Mouse (Mus musculus): ENCODE measurements around the gene Crip3. TPM values are rescaled to one million over a fixed set of nuclear protein-coding genes. Genes with fewer than 3 reads are reported as not detected.
A peak's percentile ranks its signal among the peaks of the same experiment; 100 is the strongest.

The Crip3 gene
- total RNA-seq, 2 experiments from 2014 or later = 3.1 to 5.9 TPM

- intact Hi-C loops (cut with DNase I) = no loop called here
- DNase-seq (ENCODE audit: extremely low spot score in 1 of 2, low spot score in 2 of 2) = no peak
These were observed 25.3 kb downstream of the Crip3 start for GRCm38 (mm10) chr17:46453970-46454411.

GRCm38 (mm10) chr17:46454539-46454938 lies 25.8 kb downstream of the Crip3 start:
- no peak for DNase-seq (ENCODE audit: extremely low spot score in 1 of 2, low spot score in 2 of 2)
- intact Hi-C loops (cut with DNase I) = no loop called here

- intact Hi-C loops (cut with DNase I) = no loop called here
- DNase-seq (ENCODE audit: extremely low spot score in 1 of 2, low spot score in 2 of 2) = peak in 1 of 2 experiments; percentile 71
These were observed 26.5 kb downstream of the Crip3 start for GRCm38 (mm10) chr17:46455110-46455691.

- intact Hi-C loops (cut with DNase I) = no loop called here
- no peak for DNase-seq (ENCODE audit: extremely low spot score in 1 of 2, low spot score in 2 of 2)
These were observed 29.1 kb downstream of the Crip3 start for GRCm38 (mm10) chr17:46457791-46458190.

GRCm38 (mm10) chr17:46458439-46458838 lies 29.7 kb downstream of the Crip3 start:
- no peak for DNase-seq (ENCODE audit: extremely low spot score in 1 of 2, low spot score in 2 of 2)
- intact Hi-C loops (cut with DNase I) = no loop called here

- intact Hi-C loops (cut with DNase I) = no loop called here
- no peak for DNase-seq (ENCODE audit: extremely low spot score in 1 of 2, low spot score in 2 of 2)
These were observed 31.9 kb downstream of the Crip3 start for GRCm38 (mm10) chr17:46460673-46461072.

- DNase-seq (ENCODE audit: extremely low spot score in 1 of 2, low spot score in 2 of 2) = no peak
- intact Hi-C loops (cut with DNase I) = no loop called here
These were observed 32.6 kb downstream of the Crip3 start for GRCm38 (mm10) chr17:46461347-46461746.

- no peak for DNase-seq (ENCODE audit: extremely low spot score in 1 of 2, low spot score in 2 of 2)
- intact Hi-C loops (cut with DNase I) = no loop called here
These were observed 33.5 kb downstream of the Crip3 start for GRCm38 (mm10) chr17:46462226-46462625.

GRCm38 (mm10) chr17:46467830-46468229 lies 39.1 kb downstream of the Crip3 start:
- DNase-seq (ENCODE audit: extremely low spot score in 1 of 2, low spot score in 2 of 2) = no peak
- intact Hi-C loops (cut with DNase I) = no loop called here

GRCm38 (mm10) chr17:46476601-46477000 lies 47.9 kb downstream of the Crip3 start:
- intact Hi-C loops (cut with DNase I) = no loop called here

GRCm38 (mm10) chr17:46477286-46477685 lies 48.6 kb downstream of the Crip3 start:
- intact Hi-C loops (cut with DNase I) = no loop called here
- DNase-seq (ENCODE audit: extremely low spot score in 1 of 2, low spot score in 2 of 2) = no peak

More at GRCm38 (mm10) chr17:46476601-46477000, 47.9 kb downstream of the Crip3 start:
- no peak for DNase-seq (ENCODE audit: extremely low spot score in 1 of 2, low spot score in 2 of 2)

Other genes starting within 250 kb of the Crip3 start
- gene Polh, start 226.3 kb upstream of the Crip3 start, total RNA-seq (2021) = 1 to 10 TPM; 6.3 to 7.8 TPM
- gene Xpo5, start 226.1 kb upstream of the Crip3 start, total RNA-seq (2021) = 10 to 100 TPM; 40.0 to 41.9 TPM
- 10 to 100 TPM; 38.3 to 42.7 TPM for gene Polr1c, start 180.9 kb upstream of the Crip3 start, total RNA-seq (2021)
- gene Yipf3, start 180.8 kb upstream of the Crip3 start, total RNA-seq (2021) = 10 to 100 TPM; 73.6 to 83.9 TPM
- gene Lrrc73, start 175.4 kb upstream of the Crip3 start, total RNA-seq (2021) = 100 to 1,000 TPM; 101 to 103 TPM
- 10 to 100 TPM; 33.2 to 37.8 TPM for gene Tjap1, start 145.9 kb upstream of the Crip3 start, total RNA-seq (2021)
- 10 to 100 TPM; 52.1 to 52.5 TPM for gene Dlk2, start 131.5 kb upstream of the Crip3 start, total RNA-seq (2021)
- 1 to 10 TPM; 8.1 to 8.7 TPM for gene Abcc10, start 100.6 kb upstream of the Crip3 start, total RNA-seq (2021)
- gene Zfp318, start 45.2 kb upstream of the Crip3 start, total RNA-seq (2021) = 10 to 100 TPM; 78.2 to 79.2 TPM
- gene Slc22a7, start 9.5 kb downstream of the Crip3 start, total RNA-seq (2021) = under 1 TPM; 0.26 to 0.75 TPM
- 100 to 1,000 TPM; 115 to 117 TPM for gene Ttbk1, start 58.7 kb downstream of the Crip3 start, total RNA-seq (2021)
- gene Dnph1, start 67.8 kb downstream of the Crip3 start, total RNA-seq (2021) = 1 to 10 TPM; 6.0 to 6.2 TPM
- gene Cul9, start 117.5 kb downstream of the Crip3 start, total RNA-seq (2021) = 10 to 100 TPM; 41.7 to 43.5 TPM
- 10 to 100 TPM; 39.9 to 44.9 TPM for gene Srf, start 127.2 kb downstream of the Crip3 start, total RNA-seq (2021)
- 10 to 100 TPM; 18.5 to 18.8 TPM for gene Ptk7, start 200.6 kb downstream of the Crip3 start, total RNA-seq (2021)
- 10 to 100 TPM; 14.7 to 15.0 TPM for gene Klc4, start 217.1 kb downstream of the Crip3 start, total RNA-seq (2021)
- gene Mrpl2, start 217.3 kb downstream of the Crip3 start, total RNA-seq (2021) = 10 to 100 TPM; 44.6 to 50.5 TPM
- gene Cul7, start 221.4 kb downstream of the Crip3 start, total RNA-seq (2021) = 10 to 100 TPM; 39.3 to 46.5 TPM
- gene Rrp36, start 245.4 kb downstream of the Crip3 start, total RNA-seq (2021) = 10 to 100 TPM; 14.8 to 19.3 TPM
- 100 to 1,000 TPM; 124 to 130 TPM for gene Mea1, start 249.9 kb downstream of the Crip3 start, total RNA-seq (2021)

All from left cerebral cortex, postnatal 10 days (tissue).